Mouse (Mus musculus): ENCODE measurements around the gene Gm4131. TPM values are rescaled to one million over a fixed set of nuclear protein-coding genes. Genes with fewer than 3 reads are reported as not detected.

Gene Gm4131
- polyA plus RNA-seq, 1 experiment: not detected

- peaks cover 10% of the 10 kb centered on the region for H3K4me1 ChIP-seq (ENCODE audit: control insufficient read depth, insufficient read depth, low read length)
- H3K27ac ChIP-seq (ENCODE audit: insufficient read depth, low read depth, low read length): peak overlapping the region; percentile 70; the same call in 1 of the 2 replicates
- WGBS: 6% methylated on average over 38 of the region's 38 CpGs
- TF ChIP-seq CTCF (IDR thresholded peaks at IDR 0.05; ENCODE audit: insufficient read depth, low read depth, low read length) (no peak), POLR2A (IDR thresholded peaks at IDR 0.05; ENCODE audit: insufficient read depth, low read depth, low read length) (no peak)
- peak overlapping the region; percentile 93 for H3K4me3 ChIP-seq (ENCODE audit: insufficient read depth, low read depth, low read length)
Observed at GRCm38 (mm10) chr14:62555840-62556810, 10.6 kb downstream of the Gm4131 start.

- WGBS: under 1% methylated on average over 51 of the region's 51 CpGs
- Histone ChIP-seq H3K4me3 (ENCODE audit: insufficient read depth, low read depth, low read length) (peak within 1 kb of the TSS; percentile 93), H3K4me1 (ENCODE audit: control insufficient read depth, insufficient read depth, low read length) (peaks cover 10% of the 10 kb centered on the region), H3K27ac (ENCODE audit: insufficient read depth, low read depth, low read length) (peak within 1 kb of the TSS; percentile 70; the same call in 1 of the 2 replicates)
- TF ChIP-seq POLR2A (IDR thresholded peaks at IDR 0.05; ENCODE audit: insufficient read depth, low read depth, low read length) (peak; percentile 66; the same call in 1 of the 2 replicates), CTCF (IDR thresholded peaks at IDR 0.05; ENCODE audit: insufficient read depth, low read depth, low read length) (peak; percentile 60; the same call in 1 of the 2 replicates)
Observed at GRCm38 (mm10) chr14:62555309-62555829, 11.4 kb downstream of the Gm4131 start, which contains the start of gene Fam124a. Fam124a (plus strand) TSS chr14:62555737.

GRCm38 (mm10) chr14:62553786-62554185, 12.9 kb downstream of the Gm4131 start:
- WGBS: 86% methylated on average over 5 of the region's 5 CpGs
- TF ChIP-seq POLR2A (IDR thresholded peaks at IDR 0.05; ENCODE audit: insufficient read depth, low read depth, low read length): no peak
- no peak for TF ChIP-seq CTCF (IDR thresholded peaks at IDR 0.05; ENCODE audit: insufficient read depth, low read depth, low read length)
- Histone ChIP-seq H3K4me1 (ENCODE audit: control insufficient read depth, insufficient read depth, low read length) (peaks cover 10% of the 10 kb centered on the region), H3K27ac (ENCODE audit: insufficient read depth, low read depth, low read length) (no peak overlapping the region), H3K4me3 (ENCODE audit: insufficient read depth, low read depth, low read length) (no peak overlapping the region)

- WGBS: 65% methylated on average over 4 of the region's 4 CpGs
- TF ChIP-seq POLR2A (IDR thresholded peaks at IDR 0.05; ENCODE audit: insufficient read depth, low read depth, low read length): no peak
- no peak for TF ChIP-seq CTCF (IDR thresholded peaks at IDR 0.05; ENCODE audit: insufficient read depth, low read depth, low read length)
- Histone ChIP-seq H3K4me1 (ENCODE audit: control insufficient read depth, insufficient read depth, low read length) (peaks cover 10% of the 10 kb centered on the region), H3K4me3 (ENCODE audit: insufficient read depth, low read depth, low read length) (no peak overlapping the region), H3K27ac (ENCODE audit: insufficient read depth, low read depth, low read length) (no peak overlapping the region)
Observed at GRCm38 (mm10) chr14:62552771-62553170, 13.9 kb downstream of the Gm4131 start.

GRCm38 (mm10) chr14:62550121-62550520, 16.6 kb downstream of the Gm4131 start:
- Histone ChIP-seq H3K27ac (ENCODE audit: insufficient read depth, low read depth, low read length) (no peak overlapping the region), H3K4me3 (ENCODE audit: insufficient read depth, low read depth, low read length) (no peak overlapping the region), H3K4me1 (ENCODE audit: control insufficient read depth, insufficient read depth, low read length) (peaks cover under 1% of the 10 kb centered on the region; the same call in 1 of the 2 replicates)
- no peak for TF ChIP-seq POLR2A (IDR thresholded peaks at IDR 0.05; ENCODE audit: insufficient read depth, low read depth, low read length)
- no peak for TF ChIP-seq CTCF (IDR thresholded peaks at IDR 0.05; ENCODE audit: insufficient read depth, low read depth, low read length)
- WGBS: 70% methylated on average over 4 of the region's 4 CpGs

- WGBS: 72% methylated on average over 4 of the region's 4 CpGs
- TF ChIP-seq POLR2A (IDR thresholded peaks at IDR 0.05; ENCODE audit: insufficient read depth, low read depth, low read length) (no peak), CTCF (IDR thresholded peaks at IDR 0.05; ENCODE audit: insufficient read depth, low read depth, low read length) (no peak)
- Histone ChIP-seq H3K4me3 (ENCODE audit: insufficient read depth, low read depth, low read length) (no peak overlapping the region), H3K27ac (ENCODE audit: insufficient read depth, low read depth, low read length) (no peak overlapping the region), H3K4me1 (ENCODE audit: control insufficient read depth, insufficient read depth, low read length) (no peaks in the 10 kb centered on the region)
Observed at GRCm38 (mm10) chr14:62546746-62547145, 20.0 kb downstream of the Gm4131 start.

GRCm38 (mm10) chr14:62546296-62546695, 20.4 kb downstream of the Gm4131 start:
- TF ChIP-seq POLR2A (IDR thresholded peaks at IDR 0.05; ENCODE audit: insufficient read depth, low read depth, low read length) (no peak), CTCF (IDR thresholded peaks at IDR 0.05; ENCODE audit: insufficient read depth, low read depth, low read length) (no peak)
- WGBS: 96% methylated on average over 6 of the region's 6 CpGs
- H3K4me1 ChIP-seq (ENCODE audit: control insufficient read depth, insufficient read depth, low read length): no peaks in the 10 kb centered on the region
- no peak overlapping the region for H3K4me3 ChIP-seq (ENCODE audit: insufficient read depth, low read depth, low read length)
- H3K27ac ChIP-seq (ENCODE audit: insufficient read depth, low read depth, low read length): no peak overlapping the region

GRCm38 (mm10) chr14:62541751-62542150, 25.0 kb downstream of the Gm4131 start:
- no peak overlapping the region for H3K27ac ChIP-seq (ENCODE audit: insufficient read depth, low read depth, low read length)
- no peak for TF ChIP-seq CTCF (IDR thresholded peaks at IDR 0.05; ENCODE audit: insufficient read depth, low read depth, low read length)
- no peak for TF ChIP-seq POLR2A (IDR thresholded peaks at IDR 0.05; ENCODE audit: insufficient read depth, low read depth, low read length)
- whole genome bisulfite sequencing: 94% methylated on average over 1 of the region's 1 CpGs
- H3K4me1 ChIP-seq (ENCODE audit: control insufficient read depth, insufficient read depth, low read length): no peaks in the 10 kb centered on the region
- H3K4me3 ChIP-seq (ENCODE audit: insufficient read depth, low read depth, low read length): no peak overlapping the region

- Histone ChIP-seq H3K4me1 (ENCODE audit: control insufficient read depth, insufficient read depth, low read length) (no peaks in the 10 kb centered on the region), H3K27ac (ENCODE audit: insufficient read depth, low read depth, low read length) (no peak overlapping the region), H3K4me3 (ENCODE audit: insufficient read depth, low read depth, low read length) (no peak overlapping the region)
- no peak for TF ChIP-seq CTCF (IDR thresholded peaks at IDR 0.05; ENCODE audit: insufficient read depth, low read depth, low read length)
- 67% methylated on average over 3 of the region's 3 CpGs for WGBS
Observed at GRCm38 (mm10) chr14:62539834-62540233, 26.9 kb downstream of the Gm4131 start.
